Comparison of ENCODE assay signal across 14 mouse cellular contexts in the genomic region with DNA sequence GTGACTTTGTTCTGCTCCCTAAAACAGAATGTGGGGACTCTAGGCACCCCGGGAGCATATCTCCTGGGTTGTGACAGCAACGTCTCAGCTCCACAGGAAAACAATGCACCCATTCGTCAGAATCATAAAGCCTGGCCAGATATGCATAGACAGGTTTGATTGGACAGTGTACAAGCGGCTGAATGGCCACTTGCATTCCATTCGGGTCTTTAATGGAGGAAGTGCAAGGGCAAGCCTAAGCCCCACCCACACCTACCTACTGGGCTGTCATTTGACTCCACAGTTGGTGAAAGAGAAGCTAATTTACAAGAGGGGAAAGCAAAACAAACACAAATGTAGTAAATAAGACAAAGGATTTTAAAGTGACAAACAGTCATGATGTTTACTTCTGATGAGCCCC.
DNase-seq lines count a peak whose midpoint lies in the region; ATAC-seq and TF ChIP-seq lines count a peak whose summit lies in the region.
"Had no signal": no experiment of that assay in that cellular context is flagged by ENCODE, and none has a peak within 500 bp of the region (broad histone marks: within the 10 kb centered on the region; RNA-seq: fewer than 3 reads in every experiment).

No protein-coding gene starts in this region.

- in situ Hi-C loops in ES-E14 (cut with MboI; ENCODE audit: low sequenced_read_pairs in 2 of 2, unreplicated experiment in 2 of 2), result no loop called here

- H3K4me2 ChIP-seq in forebrain, embryonic 11.5 days (ENCODE audit: low read depth, low read length, severe bottlenecking), result no peak overlapping the region
- no peak overlapping the region for H3K4me2 ChIP-seq in forebrain, embryonic 14.5 days (ENCODE audit: low read length)
- no peak overlapping the region for H3K4me2 ChIP-seq in kidney, embryonic 15.5 days
- H3K4me2 ChIP-seq: midbrain, embryonic 12.5 days; neural tube, embryonic 12.5 days had no signal

- ATAC-seq in forebrain, embryonic 11.5 days (replicated peaks; ENCODE audit: low FRiP score), result 0 out of 2 replicates have a peak, but pooled peaks have one; percentile 24
- no peak for ATAC-seq in forebrain, embryonic 14.5 days
- 0 out of 2 replicates have a peak, but pooled peaks have one; percentile 64 for ATAC-seq in kidney, embryonic 15.5 days (replicated peaks; ENCODE audit: low FRiP score)
- ATAC-seq in CD4-positive, CD25-positive, alpha-beta regulatory T cell, adult 4 months, result no peak

- H3K27me3 ChIP-seq in forebrain, embryonic 11.5 days (ENCODE audit: control insufficient read depth, insufficient read depth, low read length), result no peaks in the 10 kb centered on the region
- no peaks in the 10 kb centered on the region for H3K27me3 ChIP-seq in forebrain, embryonic 14.5 days (replicated peaks; ENCODE audit: control insufficient read depth, insufficient read depth, low read length)
- H3K27me3 ChIP-seq in kidney, embryonic 15.5 days, result no peaks in the 10 kb centered on the region
- H3K27me3 ChIP-seq: midbrain, embryonic 12.5 days; neural tube, embryonic 12.5 days had no signal

- H3K4me1 ChIP-seq in forebrain, embryonic 11.5 days (replicated peaks; ENCODE audit: control insufficient read depth, insufficient read depth, low read length), result peaks cover 3% of the 10 kb centered on the region; the same call in 1 of the 2 replicates
- 0 out of 2 replicates have a peak, but pooled peaks cover 6% of the 10 kb centered on the region for H3K4me1 ChIP-seq in forebrain, embryonic 14.5 days (ENCODE audit: control insufficient read depth, insufficient read depth, low read length)
- H3K4me1 ChIP-seq in kidney, embryonic 15.5 days, result no peaks in the 10 kb centered on the region
- peaks cover 0 to 13% of the 10 kb centered on the region in 2 experiments; a peak in 2 of 4 replicates for H3K4me1 ChIP-seq in ES-E14 (ENCODE audit: control insufficient read depth in 2 of 2, insufficient read depth in 2 of 2, low read length in 2 of 2, poor library complexity in 1 of 2)
- H3K4me1 ChIP-seq: neural tube, embryonic 12.5 days had no signal

- no peaks in the 10 kb centered on the region for H3K36me3 ChIP-seq in forebrain, embryonic 11.5 days (ENCODE audit: control insufficient read depth, insufficient read depth, low read length)
- H3K36me3 ChIP-seq in forebrain, embryonic 14.5 days (ENCODE audit: control insufficient read depth, insufficient read depth, low read length), result no peaks in the 10 kb centered on the region
- peaks cover 24% of the 10 kb centered on the region for H3K36me3 ChIP-seq in kidney, embryonic 15.5 days
- H3K36me3 ChIP-seq in ES-E14 (ENCODE audit: control insufficient read depth, insufficient read depth, low read length, poor library complexity, severe bottlenecking), result no peaks in the 10 kb centered on the region
- H3K36me3 ChIP-seq: midbrain, embryonic 12.5 days; neural tube, embryonic 12.5 days had no signal

- H3K9ac ChIP-seq in forebrain, embryonic 11.5 days (ENCODE audit: low read length), result no peak overlapping the region; the same call in 1 of the 2 replicates
- H3K9ac ChIP-seq in forebrain, embryonic 14.5 days (ENCODE audit: low read length), result no peak overlapping the region
- H3K9ac ChIP-seq in kidney, embryonic 15.5 days, result no peak overlapping the region
- no peak overlapping the region for H3K9ac ChIP-seq in ES-E14 (ENCODE audit: insufficient read depth, low read depth, low read length, poor library complexity, severe bottlenecking)
- H3K9ac ChIP-seq: liver, embryonic 14.5 days; midbrain, embryonic 12.5 days; neural tube, embryonic 12.5 days had no signal

- H3K4me3 ChIP-seq in forebrain, embryonic 11.5 days (ENCODE audit: low read depth, low read length), result no peak overlapping the region
- no peak overlapping the region for H3K4me3 ChIP-seq in forebrain, embryonic 14.5 days (ENCODE audit: low read depth, low read length)
- H3K4me3 ChIP-seq in kidney, embryonic 15.5 days (replicated peaks), result no peak overlapping the region
- H3K4me3 ChIP-seq in ES-E14 (ENCODE audit: insufficient read depth in 1 of 2, low read depth in 1 of 2, low read length in 2 of 2, poor library complexity in 1 of 2, severe bottlenecking in 1 of 2), result peak overlapping the region; percentile 5 to 36; a peak in 2 of 4 replicates
- H3K4me3 ChIP-seq: midbrain, embryonic 12.5 days; neural tube, embryonic 12.5 days had no signal

- no peaks in the 10 kb centered on the region for H3K9me3 ChIP-seq in forebrain, embryonic 11.5 days (ENCODE audit: control insufficient read depth, low read length)
- no peaks in the 10 kb centered on the region for H3K9me3 ChIP-seq in forebrain, embryonic 14.5 days (replicated peaks; ENCODE audit: control insufficient read depth, low read length)
- H3K9me3 ChIP-seq in kidney, embryonic 15.5 days (replicated peaks), result no peaks in the 10 kb centered on the region
- H3K9me3 ChIP-seq in ES-E14 (ENCODE audit: control insufficient read depth, insufficient read depth, low read depth, low read length), result no peaks in the 10 kb centered on the region
- H3K9me3 ChIP-seq: midbrain, embryonic 12.5 days; neural tube, embryonic 12.5 days had no signal

- no peak for DNase-seq in forebrain, embryonic 11.5 days (ENCODE audit: low spot score)
- DNase-seq in forebrain, embryonic 14.5 days (ENCODE audit: low spot score), result no peak
- no peak for DNase-seq in kidney, adult 9 months
- peak; percentile 29 for DNase-seq in ES-E14 (ENCODE audit: low read depth, low spot score)
- peak; percentile 54 for DNase-seq in forelimb bud, embryonic 11.5 days (ENCODE audit: low read depth, low spot score)
- DNase-seq in ovary, postnatal 14 days (ENCODE audit: low spot score), result no peak
- DNase-seq: adrenal gland, postnatal 10 days; cerebellum, postnatal 14 days; kidney, postnatal 36 days had no signal

- 7% methylated on average over 5 of the region's 5 CpGs for WGBS in forebrain, embryonic 11.5 days
- WGBS in forebrain, embryonic 14.5 days, result 9% methylated on average over 5 of the region's 5 CpGs
- WGBS in kidney, embryonic 15.5 days, result 17% methylated on average over 5 of the region's 5 CpGs

- no peak overlapping the region for H3K27ac ChIP-seq in forebrain, embryonic 11.5 days (ENCODE audit: low read depth, low read length)
- H3K27ac ChIP-seq in forebrain, embryonic 14.5 days (ENCODE audit: low read depth, low read length), result no peak overlapping the region
- no peak overlapping the region for H3K27ac ChIP-seq in kidney, embryonic 15.5 days
- H3K27ac ChIP-seq in ES-E14 (ENCODE audit: insufficient read depth, low read depth, low read length, poor library complexity, severe bottlenecking), result no peak overlapping the region
- H3K27ac ChIP-seq: liver, embryonic 14.5 days; midbrain, embryonic 12.5 days; neural tube, embryonic 12.5 days had no signal

TF ChIP-seq in ES-E14, 5 proteins besides CTCF, POLR2A, EP300 and RAD21:
- no peak for TF ChIP-seq ZC3H11A (IDR thresholded peaks at IDR 0.05; ENCODE audit: borderline replicate concordance, low read depth, low read length)
- TF ChIP-seq CHD2 (IDR thresholded peaks at IDR 0.05; ENCODE audit: low read depth, low read length), result no peak
- no peak for TF ChIP-seq MAFK (IDR thresholded peaks at IDR 0.05; ENCODE audit: insufficient read depth, low read depth, low read length)
- TF ChIP-seq HCFC1 (IDR thresholded peaks at IDR 0.05; ENCODE audit: borderline replicate concordance, insufficient read depth, low read length), result no peak
- no peak for TF ChIP-seq ZNF384 (IDR thresholded peaks at IDR 0.05; ENCODE audit: low read depth, low read length)

Comparison
In these comparisons a context has a peak if more than half of its experiments do, and no peak if none do; other contexts are left out.
1. ATAC-seq: peak in forebrain, embryonic 11.5 days (single experiment) and kidney, embryonic 15.5 days (single experiment); none in forebrain, embryonic 14.5 days (single experiment) and CD4-positive, CD25-positive, alpha-beta regulatory T cell, adult 4 months (single experiment).
2. DNase-seq: peak in ES-E14 (single experiment) and forelimb bud, embryonic 11.5 days (single experiment); none in forebrain, embryonic 11.5 days (single experiment), forebrain, embryonic 14.5 days (single experiment), kidney, adult 9 months (single experiment) and ovary, postnatal 14 days (single experiment).
3. H3K4me3 ChIP-seq: peak in ES-E14 (2 of 2); none in forebrain, embryonic 11.5 days (single experiment), forebrain, embryonic 14.5 days (single experiment) and kidney, embryonic 15.5 days (single experiment).